Mouse (Mus musculus) urinary bladder, postnatal 25 days (tissue): Measurements from ENCODE around the gene Tlr12.
"Not testable (repeated sequence)": the region's sequence is repeated elsewhere in the genome, so short reads cannot be mapped to it uniquely, and the experiment has no call there.

Experiments used
- DNase-seq: peaks from one replicate; pipeline ENCODE4 v3.0.0; 2022; ENCODE audit warnings: low spot score

The Tlr12 gene

GRCm38 (mm10) chr4:128618246-128618911 lies at the start of gene Tlr12:
Gene Tlr12, minus strand, starts transcription at chr4:128618619.
- DNase-seq, result no peak

GRCm38 (mm10) chr4:128667195-128667594 lies 48.8 kb upstream of the Tlr12 start:
- not testable (repeated sequence) for DNase-seq

GRCm38 (mm10) chr4:128666362-128666761 lies 47.9 kb upstream of the Tlr12 start:
- DNase-seq, result not testable (repeated sequence)

GRCm38 (mm10) chr4:128664002-128664401 lies 45.6 kb upstream of the Tlr12 start:
- DNase-seq, result no peak

- DNase-seq, result no peak
Observed at GRCm38 (mm10) chr4:128661063-128661462, 42.6 kb upstream of the Tlr12 start.

- DNase-seq, result no peak
Observed at GRCm38 (mm10) chr4:128660196-128660595, 41.8 kb upstream of the Tlr12 start.

- no peak for DNase-seq
Observed at GRCm38 (mm10) chr4:128655446-128655845, 37.0 kb upstream of the Tlr12 start.

- DNase-seq, result peak; percentile 86
Observed at GRCm38 (mm10) chr4:128654505-128655381, 36.3 kb upstream of the Tlr12 start, which contains the start of gene Phc2. Gene Phc2, plus strand, starts transcription at chr4:128654702.

- DNase-seq, result no peak
Observed at GRCm38 (mm10) chr4:128652584-128653298, 34.3 kb upstream of the Tlr12 start.

GRCm38 (mm10) chr4:128651530-128651929 lies 33.1 kb upstream of the Tlr12 start:
- no peak for DNase-seq

GRCm38 (mm10) chr4:128648567-128649255 lies 30.3 kb upstream of the Tlr12 start:
- no peak for DNase-seq

GRCm38 (mm10) chr4:128646762-128647161 lies 28.3 kb upstream of the Tlr12 start:
- no peak for DNase-seq

GRCm38 (mm10) chr4:128645896-128646295 lies 27.5 kb upstream of the Tlr12 start:
- no peak for DNase-seq

GRCm38 (mm10) chr4:128641766-128642717 lies 23.6 kb upstream of the Tlr12 start:
- no peak for DNase-seq

- DNase-seq, result no peak
Observed at GRCm38 (mm10) chr4:128638265-128638923, 20.0 kb upstream of the Tlr12 start.

GRCm38 (mm10) chr4:128637250-128637649 lies 18.8 kb upstream of the Tlr12 start:
- DNase-seq, result no peak

GRCm38 (mm10) chr4:128635894-128636585 lies 17.6 kb upstream of the Tlr12 start:
- DNase-seq, result no peak

- DNase-seq, result no peak
Observed at GRCm38 (mm10) chr4:128635451-128635850, 17.0 kb upstream of the Tlr12 start.

- no peak for DNase-seq
Observed at GRCm38 (mm10) chr4:128621109-128621508, 2.7 kb upstream of the Tlr12 start.

- DNase-seq, result no peak
Observed at GRCm38 (mm10) chr4:128620572-128620971, 2.2 kb upstream of the Tlr12 start.
